Mouse (Mus musculus): ENCODE data around the gene Usp19. TPM values are rescaled to one million over a fixed set of nuclear protein-coding genes. Genes with fewer than 3 reads are reported as not detected.

Gene Usp19
- polyA plus RNA-seq, 1 experiment: 102 TPM

DNA sequence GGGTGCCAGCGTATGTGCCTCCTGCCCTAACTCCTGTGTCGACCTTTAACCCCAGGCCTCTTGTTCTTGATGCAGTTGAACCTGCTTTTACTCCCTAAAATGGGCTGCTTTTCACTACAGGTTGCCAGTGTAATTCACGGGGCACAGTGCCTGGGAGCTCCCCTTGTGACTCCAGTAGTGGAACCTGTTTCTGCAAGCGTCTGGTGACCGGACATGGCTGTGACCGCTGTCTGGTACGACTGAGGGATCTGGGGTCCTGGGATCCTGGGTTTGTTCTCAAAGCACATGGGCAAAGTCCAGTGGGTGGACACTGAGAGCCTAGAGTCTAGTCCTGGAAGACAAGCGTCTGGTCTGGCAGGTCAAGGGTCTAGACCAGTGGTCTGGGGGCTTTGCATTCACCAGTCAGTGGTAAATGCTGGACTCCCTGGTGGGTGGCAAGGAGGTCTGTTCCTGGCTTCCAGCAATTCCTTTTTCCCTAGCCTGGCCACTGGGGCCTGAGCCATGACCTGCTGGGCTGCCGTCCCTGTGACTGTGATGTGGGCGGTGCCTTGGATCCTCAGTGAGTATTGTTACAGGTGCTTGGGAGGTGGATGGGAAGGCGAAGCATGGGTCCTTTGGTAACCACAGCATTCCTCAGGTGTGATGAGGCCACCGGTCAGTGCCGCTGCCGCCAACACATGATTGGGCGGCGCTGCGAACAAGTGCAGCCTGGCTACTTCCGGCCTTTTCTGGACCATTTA lies 7.2 kb upstream of the Usp19 start:
- TF ChIP-seq GATA1 (IDR thresholded peaks at IDR 0.05; ENCODE audit: low read length): no peak

DNA sequence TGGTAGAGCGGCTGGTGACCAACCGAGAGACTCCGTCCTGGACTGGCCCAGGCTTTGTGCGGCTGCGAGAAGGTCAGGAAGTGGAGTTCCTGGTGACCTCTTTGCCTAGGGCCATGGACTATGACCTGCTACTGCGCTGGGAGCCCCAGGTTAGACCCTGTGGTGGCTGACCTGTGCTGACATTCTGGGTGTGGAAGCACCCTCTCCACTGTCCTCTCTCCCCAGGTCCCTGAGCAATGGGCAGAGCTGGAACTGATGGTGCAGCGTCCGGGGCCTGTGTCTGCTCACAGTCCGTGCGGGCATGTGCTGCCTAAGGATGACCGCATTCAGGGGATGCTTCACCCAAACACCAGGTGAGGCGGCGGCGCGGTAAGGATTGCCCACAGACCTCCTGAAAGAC lies 6.4 kb upstream of the Usp19 start:
- TF ChIP-seq GATA1 (IDR thresholded peaks at IDR 0.05; ENCODE audit: low read length): no peak

GRCm38 (mm10) chr9:108485301-108485875 lies 5.0 kb upstream of the Usp19 start:
- TF ChIP-seq GATA1 (IDR thresholded peaks at IDR 0.05; ENCODE audit: low read length): no peak

DNA sequence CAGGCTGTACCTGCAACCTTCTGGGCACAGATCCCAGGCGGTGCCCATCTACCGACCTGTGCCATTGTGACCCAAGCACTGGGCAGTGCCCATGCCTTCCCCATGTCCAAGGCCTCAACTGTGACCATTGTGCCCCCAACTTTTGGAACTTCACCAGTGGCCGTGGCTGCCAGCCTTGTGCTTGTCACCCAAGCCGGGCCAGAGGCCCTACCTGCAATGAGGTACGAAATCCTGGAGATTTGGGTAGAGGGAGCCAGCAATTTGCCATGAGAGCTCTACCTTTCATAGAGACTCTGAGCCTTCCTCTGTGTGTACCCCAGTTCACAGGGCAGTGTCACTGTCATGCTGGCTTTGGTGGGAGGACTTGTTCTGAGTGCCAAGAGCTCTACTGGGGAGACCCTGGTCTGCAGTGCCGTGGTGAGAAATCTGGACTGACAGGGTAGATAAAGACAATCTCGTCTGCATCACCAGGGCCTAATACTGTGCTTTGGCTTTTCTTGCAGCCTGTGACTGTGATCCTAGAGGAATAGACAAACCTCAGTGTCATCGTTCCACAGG lies 3.4 kb upstream of the Usp19 start:
- TF ChIP-seq GATA1 (IDR thresholded peaks at IDR 0.05; ENCODE audit: low read length): no peak

- no peak for TF ChIP-seq GATA1 (IDR thresholded peaks at IDR 0.05; ENCODE audit: low read length)
Observed at GRCm38 (mm10) chr9:108488403-108488802, 2.0 kb upstream of the Usp19 start.

DNA sequence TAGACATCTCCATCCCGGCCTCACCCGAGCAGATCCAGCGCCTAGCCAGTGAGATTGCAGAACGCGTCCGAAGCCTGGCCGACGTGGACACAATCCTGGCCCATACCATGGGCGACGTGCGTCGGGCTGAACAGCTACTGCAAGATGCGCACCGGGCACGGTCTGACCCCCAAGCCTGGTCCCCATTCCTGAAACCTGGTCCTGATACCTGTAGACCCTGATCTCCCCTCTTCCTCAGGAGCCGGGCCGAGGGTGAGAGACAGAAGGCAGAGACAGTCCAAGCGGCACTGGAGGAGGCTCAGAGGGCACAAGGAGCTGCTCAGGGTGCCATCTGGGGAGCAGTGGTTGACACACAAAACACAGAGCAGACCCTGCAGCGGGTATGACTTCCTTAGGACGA lies 1.2 kb upstream of the Usp19 start:
- no peak for TF ChIP-seq GATA1 (IDR thresholded peaks at IDR 0.05; ENCODE audit: low read length)

GRCm38 (mm10) chr9:108489702-108490558 lies 472 bp upstream of the Usp19 start:
- TF ChIP-seq GATA1 (IDR thresholded peaks at IDR 0.05; ENCODE audit: low read length): no peak

DNA sequence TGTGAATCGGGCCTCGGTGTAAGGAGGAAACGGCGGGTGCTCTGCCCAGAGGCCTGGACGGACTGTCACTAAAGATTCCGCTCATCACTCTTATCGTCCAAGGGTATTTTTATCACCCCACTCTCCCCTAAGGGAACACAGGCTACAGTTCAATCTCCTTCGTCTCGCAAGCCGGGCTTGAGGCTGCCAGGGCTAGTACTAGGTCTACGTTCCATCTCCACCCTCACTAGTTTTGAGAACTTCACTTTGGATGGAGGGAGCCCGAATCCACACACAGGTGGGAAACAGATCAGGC lies 831 bp downstream of the Usp19 start:
- no peak for TF ChIP-seq GATA1 (IDR thresholded peaks at IDR 0.05; ENCODE audit: low read length)

- TF ChIP-seq GATA1 (IDR thresholded peaks at IDR 0.05; ENCODE audit: low read length): no peak
Observed at GRCm38 (mm10) chr9:108492043-108492750, 1.8 kb downstream of the Usp19 start.

GRCm38 (mm10) chr9:108493246-108493645 lies 2.8 kb downstream of the Usp19 start:
- no peak for TF ChIP-seq GATA1 (IDR thresholded peaks at IDR 0.05; ENCODE audit: low read length)

GRCm38 (mm10) chr9:108494146-108494825 lies 3.9 kb downstream of the Usp19 start:
- no peak for TF ChIP-seq GATA1 (IDR thresholded peaks at IDR 0.05; ENCODE audit: low read length)

DNA sequence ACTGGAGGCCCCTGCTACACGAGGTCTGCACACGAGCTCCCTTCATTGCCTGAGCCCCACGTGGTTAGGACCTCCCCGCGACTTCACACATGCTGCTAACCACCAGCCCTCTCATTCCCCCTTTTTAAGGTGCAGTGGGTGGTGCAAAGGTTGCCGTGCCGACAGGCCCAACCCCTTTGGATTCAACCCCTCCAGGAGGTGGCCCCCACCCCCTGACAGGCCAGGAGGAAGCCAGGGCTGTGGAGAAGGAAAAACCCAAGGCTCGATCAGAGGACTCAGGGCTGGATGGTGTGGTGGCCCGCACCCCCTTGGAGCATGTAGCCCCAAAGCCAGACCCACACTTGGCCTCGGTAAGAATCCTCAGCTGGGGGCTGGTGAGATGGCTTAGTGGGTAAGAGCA lies 4.5 kb downstream of the Usp19 start:
- TF ChIP-seq GATA1 (IDR thresholded peaks at IDR 0.05; ENCODE audit: low read length): no peak

DNA sequence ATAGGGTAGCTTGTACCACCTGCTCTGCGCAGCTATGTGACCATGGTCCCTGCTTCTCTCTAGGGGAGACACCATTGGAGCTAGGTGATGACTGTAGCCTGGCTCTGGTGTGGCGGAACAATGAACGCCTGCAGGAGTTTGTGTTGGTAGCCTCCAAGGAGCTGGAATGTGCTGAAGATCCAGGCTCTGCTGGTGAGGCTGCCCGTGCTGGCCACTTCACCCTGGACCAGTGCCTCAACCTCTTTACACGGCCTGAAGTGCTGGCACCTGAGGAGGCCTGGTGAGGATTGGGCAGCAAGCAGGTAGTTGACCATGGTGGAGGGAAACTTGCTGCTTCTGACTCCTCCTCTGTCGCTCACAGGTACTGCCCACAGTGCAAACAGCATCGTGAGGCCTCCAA lies 8.8 kb downstream of the Usp19 start:
- TF ChIP-seq GATA1 (IDR thresholded peaks at IDR 0.05; ENCODE audit: low read length): no peak

DNA sequence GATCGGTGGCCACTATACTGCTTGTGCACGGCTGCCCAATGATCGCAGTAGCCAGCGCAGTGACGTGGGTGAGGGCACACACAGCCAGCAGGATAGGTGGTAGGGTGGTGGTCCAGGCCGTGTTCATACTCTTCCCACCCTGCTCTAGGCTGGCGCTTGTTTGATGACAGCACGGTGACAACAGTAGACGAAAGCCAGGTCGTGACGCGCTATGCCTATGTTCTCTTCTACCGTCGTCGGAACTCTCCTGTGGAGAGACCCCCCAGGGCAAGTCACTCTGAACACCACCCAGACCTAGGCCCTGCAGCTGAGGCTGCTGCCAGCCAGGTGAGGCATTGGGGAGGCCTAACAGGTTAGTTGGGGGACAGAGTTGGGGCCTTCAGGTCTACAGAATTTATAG lies 9.5 kb downstream of the Usp19 start:
- TF ChIP-seq GATA1 (IDR thresholded peaks at IDR 0.05; ENCODE audit: low read length): no peak

DNA sequence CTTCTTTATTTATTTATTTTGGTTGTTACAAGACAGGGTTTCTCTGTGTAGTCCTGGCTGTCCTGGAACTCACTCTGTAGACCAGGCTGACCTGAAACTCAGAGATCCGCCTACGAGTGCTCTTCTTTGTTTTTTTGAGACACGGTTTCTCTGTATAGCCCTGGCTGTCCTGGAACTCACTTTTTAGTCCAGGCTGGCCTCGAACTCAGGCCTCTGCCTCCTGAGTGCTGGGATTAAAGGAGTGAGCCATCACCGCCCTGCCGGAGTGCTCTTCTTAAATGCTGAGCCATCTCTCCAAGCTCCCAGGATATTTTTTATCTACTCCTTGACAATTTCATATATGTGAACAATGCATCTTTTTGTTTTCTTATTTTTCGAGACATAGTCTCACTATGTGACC lies 16.5 kb downstream of the Usp19 start:
- no peak for TF ChIP-seq GATA1 (IDR thresholded peaks at IDR 0.05; ENCODE audit: low read length)

All from G1E-ER4 (cell line).